Mouse (Mus musculus) limb, embryonic 12.5 days (tissue): ENCODE results near the gene Ispd. TPM values are rescaled to one million over a fixed set of nuclear protein-coding genes. Genes with fewer than 3 reads are reported as not detected.

ENCODE experiments used
- ATAC-seq: fragments of 200-750 bp; cut with Nextera tagmentation; 2 replicates; pipeline ENCODE4 v1.8.0; 2017; ENCODE audit warnings: low read depth, moderate TSS enrichment; ENCODE audit not compliant: insufficient number of reproducible peaks, insufficient read depth, low FRiP score, low TSS enrichment
- H3K27ac ChIP-seq: fragments of 300-500 bp; sonication (generic); 2 replicates; pipeline ENCODE4 v1.5.1; 2016; ENCODE audit warnings: mild to moderate bottlenecking, moderate library complexity
- H3K27me3 ChIP-seq: fragments of 300-500 bp; sonication (generic); 2 replicates; pipeline ENCODE4 v1.6.1; 2016; ENCODE audit warnings: mild to moderate bottlenecking, moderate library complexity
- H3K36me3 ChIP-seq: fragments of 300-500 bp; sonication (generic); 2 replicates; pipeline ENCODE4 v1.6.1; 2016; ENCODE audit warnings: mild to moderate bottlenecking, moderate library complexity
- H3K4me1 ChIP-seq: fragments of 300-500 bp; sonication (generic); replicated peaks from 2 replicates; pipeline ENCODE4 v1.6.1; 2016
- H3K4me2 ChIP-seq: fragments of 300-500 bp; sonication (generic); 2 replicates; pipeline ENCODE4 v1.6.1; 2016; ENCODE audit warnings: mild to moderate bottlenecking, moderate library complexity
- H3K4me3 ChIP-seq: fragments of 300-500 bp; sonication (generic); replicated peaks from 2 replicates; pipeline ENCODE4 v1.5.1; 2016; ENCODE audit warnings: mild to moderate bottlenecking
- H3K9ac ChIP-seq: fragments of 300-500 bp; sonication (generic); replicated peaks from 2 replicates; pipeline ENCODE4 v1.6.1; 2016; ENCODE audit warnings: mild to moderate bottlenecking, moderate library complexity
- H3K9me3 ChIP-seq: fragments of 300-500 bp; sonication (generic); 2 replicates; pipeline ENCODE4 v1.6.1; 2016; ENCODE audit warnings: mild to moderate bottlenecking, moderate library complexity
- WGBS: fragments of 180-500 bp; shearing (Covaris S2); methylation state at CpG from one replicate; pipeline ENCODE4 v1.1.7; 2016; 5-methylcytosine and 5-hydroxymethylcytosine counted together
- polyA plus RNA-seq: library from polyadenylated mRNA; unstranded; fragments of >200 nt; fragmentation: Nextera tagmentation; extraction: Ambion mirVana; gene quantifications from 2 replicates; pipeline ENCODE4 v1.2.1, GENCODE M21; 2016

Gene Ispd
- polyA plus RNA-seq, 1 experiment from 2014 or later, result 7.6 TPM

GRCm38 (mm10) chr12:36718417-36718816 is 337.2 kb downstream of the Ispd start:
- WGBS, result 58% methylated on average over 2 of the region's 2 CpGs
- peak overlapping the region; percentile 14 for H3K4me2 ChIP-seq
- no peaks in the 10 kb centered on the region for H3K9me3 ChIP-seq
- H3K36me3 ChIP-seq, result no peaks in the 10 kb centered on the region
- H3K27ac ChIP-seq, result peak overlapping the region; percentile 32; the same call in 1 of the 2 replicates
- no peak overlapping the region for H3K4me3 ChIP-seq
- H3K4me1 ChIP-seq, result peaks cover 46% of the 10 kb centered on the region
- ATAC-seq, result no peak
- no peaks in the 10 kb centered on the region for H3K27me3 ChIP-seq
- H3K9ac ChIP-seq, result no peak overlapping the region

GRCm38 (mm10) chr12:36719074-36719473 is 337.8 kb downstream of the Ispd start:
- H3K9me3 ChIP-seq, result no peaks in the 10 kb centered on the region
- WGBS, result 56% methylated on average over 3 of the region's 3 CpGs
- H3K4me3 ChIP-seq, result no peak overlapping the region
- no peaks in the 10 kb centered on the region for H3K36me3 ChIP-seq
- H3K27me3 ChIP-seq, result no peaks in the 10 kb centered on the region
- no peak overlapping the region for H3K4me2 ChIP-seq
- H3K27ac ChIP-seq, result no peak overlapping the region
- no peak for ATAC-seq
- H3K9ac ChIP-seq, result no peak overlapping the region
- H3K4me1 ChIP-seq, result peaks cover 42% of the 10 kb centered on the region

GRCm38 (mm10) chr12:36720779-36721178 is 339.5 kb downstream of the Ispd start:
- 35% methylated on average over 3 of the region's 3 CpGs for WGBS
- Histone ChIP-seq H3K4me3 (no peak overlapping the region), H3K4me2 (peak overlapping the region; percentile 8; the same call in 1 of the 2 replicates), H3K4me1 (peaks cover 39% of the 10 kb centered on the region), H3K27me3 (no peaks in the 10 kb centered on the region), H3K27ac (peak overlapping the region; percentile 83), H3K36me3 (no peaks in the 10 kb centered on the region), H3K9me3 (no peaks in the 10 kb centered on the region), H3K9ac (no peak overlapping the region)
- ATAC-seq, result no peak; the same call in 1 of the 2 replicates

- H3K4me3 ChIP-seq, result no peak overlapping the region
Measured at GRCm38 (mm10) chr12:36721223-36721622, 340.0 kb downstream of the Ispd start.

GRCm38 (mm10) chr12:36722754-36723153 is 341.5 kb downstream of the Ispd start:
- Histone ChIP-seq H3K36me3 (no peaks in the 10 kb centered on the region), H3K27me3 (no peaks in the 10 kb centered on the region), H3K9me3 (no peaks in the 10 kb centered on the region), H3K4me3 (no peak overlapping the region), H3K4me1 (peaks cover 28% of the 10 kb centered on the region), H3K27ac (no peak overlapping the region), H3K9ac (no peak overlapping the region), H3K4me2 (no peak overlapping the region)
- WGBS, result 82% methylated on average over 6 of the region's 6 CpGs
- ATAC-seq, result no peak

More at GRCm38 (mm10) chr12:36721223-36721622, 340.0 kb downstream of the Ispd start:
- H3K4me1 ChIP-seq, result peaks cover 39% of the 10 kb centered on the region
- H3K27me3 ChIP-seq, result no peaks in the 10 kb centered on the region
- peak overlapping the region; percentile 8; the same call in 1 of the 2 replicates for H3K4me2 ChIP-seq
- no peaks in the 10 kb centered on the region for H3K36me3 ChIP-seq
- 11% methylated on average over 6 of the region's 6 CpGs for WGBS
- no peak overlapping the region for H3K9ac ChIP-seq
- peak; percentile 92 for ATAC-seq
- no peaks in the 10 kb centered on the region for H3K9me3 ChIP-seq
- H3K27ac ChIP-seq, result peak overlapping the region; percentile 83

GRCm38 (mm10) chr12:36723302-36723701 is 342.1 kb downstream of the Ispd start:
- no peak for ATAC-seq
- Histone ChIP-seq H3K4me3 (no peak overlapping the region), H3K9me3 (no peaks in the 10 kb centered on the region), H3K4me1 (peaks cover 23% of the 10 kb centered on the region), H3K9ac (no peak overlapping the region), H3K36me3 (no peaks in the 10 kb centered on the region), H3K27ac (no peak overlapping the region), H3K27me3 (no peaks in the 10 kb centered on the region), H3K4me2 (no peak overlapping the region)
- 72% methylated on average over 3 of the region's 3 CpGs for WGBS

GRCm38 (mm10) chr12:36724297-36724696 is 343.0 kb downstream of the Ispd start:
- H3K4me3 ChIP-seq, result no peak overlapping the region
- peaks cover 16% of the 10 kb centered on the region for H3K4me1 ChIP-seq
- no peak for ATAC-seq
- H3K27me3 ChIP-seq, result no peaks in the 10 kb centered on the region
- H3K9ac ChIP-seq, result no peak overlapping the region
- H3K36me3 ChIP-seq, result no peaks in the 10 kb centered on the region
- H3K9me3 ChIP-seq, result no peaks in the 10 kb centered on the region
- H3K4me2 ChIP-seq, result no peak overlapping the region
- no peak overlapping the region for H3K27ac ChIP-seq
- 86% methylated on average over 4 of the region's 4 CpGs for WGBS

GRCm38 (mm10) chr12:36725250-36725649 is 344.0 kb downstream of the Ispd start:
- ATAC-seq, result no peak
- Histone ChIP-seq H3K4me3 (no peak overlapping the region), H3K27ac (no peak overlapping the region), H3K4me1 (peaks cover 16% of the 10 kb centered on the region), H3K27me3 (no peaks in the 10 kb centered on the region), H3K9ac (no peak overlapping the region), H3K4me2 (no peak overlapping the region), H3K36me3 (no peaks in the 10 kb centered on the region), H3K9me3 (no peaks in the 10 kb centered on the region)
- 89% methylated on average over 3 of the region's 3 CpGs for WGBS

GRCm38 (mm10) chr12:36726026-36726425 is 344.8 kb downstream of the Ispd start:
- WGBS, result 71% methylated on average over 1 of the region's 1 CpGs
- Histone ChIP-seq H3K4me2 (no peak overlapping the region), H3K27ac (no peak overlapping the region), H3K36me3 (no peaks in the 10 kb centered on the region), H3K4me3 (no peak overlapping the region), H3K9ac (no peak overlapping the region), H3K27me3 (no peaks in the 10 kb centered on the region), H3K9me3 (no peaks in the 10 kb centered on the region), H3K4me1 (peaks cover 11% of the 10 kb centered on the region)
- ATAC-seq, result no peak

- Histone ChIP-seq H3K27me3 (no peaks in the 10 kb centered on the region), H3K36me3 (no peaks in the 10 kb centered on the region), H3K9ac (no peak overlapping the region), H3K4me3 (no peak overlapping the region), H3K4me1 (no peaks in the 10 kb centered on the region), H3K4me2 (no peak overlapping the region), H3K27ac (no peak overlapping the region), H3K9me3 (no peaks in the 10 kb centered on the region)
- ATAC-seq, result no peak
- WGBS, result 88% methylated on average over 4 of the region's 4 CpGs
Measured at GRCm38 (mm10) chr12:36733673-36734371, 352.6 kb downstream of the Ispd start.
